Mouse (Mus musculus) heart, embryonic 14.5 days (tissue): ENCODE results near the gene Acot4. TPM values are rescaled to one million over a fixed set of nuclear protein-coding genes. Genes with fewer than 3 reads are reported as not detected.
"Not testable (repeated sequence)": the region's sequence is repeated elsewhere in the genome, so short reads cannot be mapped to it uniquely, and the experiment has no call there.

Experiments
- ATAC-seq: fragments of 200-750 bp; cut with Nextera tagmentation; 2 replicates; pipeline ENCODE4 v1.8.0; 2017; ENCODE audit warnings: low read depth, moderate TSS enrichment; ENCODE audit not compliant: insufficient number of reproducible peaks, insufficient read depth, low FRiP score
- H3K27ac ChIP-seq, 2 experiments: fragments of 200-500 bp in 1 of 2; fragments of 300-500 bp in 1 of 2; sonication (generic) in 1 of 2; replicated peaks in 1 of 2; 2 replicates each; pipeline ENCODE4 v1.5.1; 2012 to 2014; ENCODE audit warnings: low read depth in 2 of 2, low read length in 2 of 2, control low read depth in 1 of 2, mild to moderate bottlenecking in 1 of 2, mixed read lengths in 1 of 2; ENCODE audit not compliant: control insufficient read depth in 1 of 2, insufficient read depth in 1 of 2
- H3K27me3 ChIP-seq: fragments of 300-500 bp; sonication (generic); 2 replicates; pipeline ENCODE4 v1.6.1; 2014; ENCODE audit warnings: mild to moderate bottlenecking, low read length, control low read depth; ENCODE audit not compliant: control insufficient read depth, insufficient read depth
- H3K36me3 ChIP-seq: fragments of 300-500 bp; sonication (generic); 2 replicates; pipeline ENCODE4 v1.6.1; 2014; ENCODE audit warnings: mild to moderate bottlenecking, control low read depth, low read length, mixed read lengths; ENCODE audit not compliant: control insufficient read depth, insufficient read depth
- H3K4me1 ChIP-seq, 2 experiments: fragments of 200-500 bp in 1 of 2; fragments of 300-500 bp in 1 of 2; sonication (generic) in 1 of 2; 2 replicates each; pipeline ENCODE4 v1.6.1; 2012 to 2014; ENCODE audit warnings: low read length in 2 of 2, control low read depth in 1 of 2, mixed read lengths in 1 of 2; ENCODE audit not compliant: control insufficient read depth in 2 of 2, insufficient read depth in 2 of 2
- H3K4me2 ChIP-seq: fragments of 300-500 bp; sonication (generic); 2 replicates; pipeline ENCODE4 v1.6.1; 2014; ENCODE audit warnings: mild to moderate bottlenecking, low read length
- H3K4me3 ChIP-seq, 2 experiments: fragments of 200-500 bp in 1 of 2; fragments of 300-500 bp in 1 of 2; sonication (generic) in 1 of 2; 2 replicates each; pipeline ENCODE4 v1.5.1; 2012 to 2014; ENCODE audit warnings: low read length in 2 of 2, mild to moderate bottlenecking in 2 of 2, control low read depth in 1 of 2, low read depth in 1 of 2, moderate library complexity in 1 of 2; ENCODE audit not compliant: control insufficient read depth in 1 of 2, insufficient read depth in 1 of 2
- H3K9ac ChIP-seq: fragments of 300-500 bp; sonication (generic); 2 replicates; pipeline ENCODE4 v1.6.1; 2014; ENCODE audit warnings: mild to moderate bottlenecking, low read length
- H3K9me3 ChIP-seq: fragments of 300-500 bp; sonication (generic); 2 replicates; pipeline ENCODE4 v1.6.1; 2016; ENCODE audit warnings: low read length, control low read depth; ENCODE audit not compliant: control insufficient read depth
- WGBS: fragments of 180-500 bp; shearing (Covaris S2); extraction: QIAGEN DNeasy Blood & Tissue Kit; methylation state at CpG from one replicate; pipeline ENCODE4 v1.1.7; 2014; 5-methylcytosine and 5-hydroxymethylcytosine counted together
- polyA plus RNA-seq: library from polyadenylated mRNA; unstranded; fragments of >200 nt; fragmentation: Nextera tagmentation; extraction: Ambion mirVana; gene quantifications from 2 replicates; pipeline ENCODE4 v1.2.1, GENCODE M21; 2014

The Acot4 gene
- polyA plus RNA-seq, 1 experiment from 2014 or later, result 0.32 TPM

GRCm38 (mm10) chr12:84063228-84063627, 25.0 kb downstream of the Acot4 start:
- H3K27me3 ChIP-seq, result peaks cover 19% of the 10 kb centered on the region
- 0 out of 2 replicates have a peak, but pooled peaks cover 2% of the 10 kb centered on the region for H3K9me3 ChIP-seq
- no peaks in the 10 kb centered on the region for H3K36me3 ChIP-seq
- no peaks in the 10 kb centered on the region for H3K4me1 ChIP-seq
- H3K9ac ChIP-seq, result no peak overlapping the region
- H3K4me3 ChIP-seq, result no peak overlapping the region
- no peak for ATAC-seq
- WGBS, result 70% methylated on average over 5 of the region's 5 CpGs
- H3K27ac ChIP-seq, result no peak overlapping the region
- no peak overlapping the region for H3K4me2 ChIP-seq

GRCm38 (mm10) chr12:84063833-84064232, 25.7 kb downstream of the Acot4 start:
- no peak overlapping the region for H3K9ac ChIP-seq
- no peak overlapping the region for H3K4me2 ChIP-seq
- WGBS, result 68% methylated on average over 2 of the region's 2 CpGs
- H3K36me3 ChIP-seq, result no peaks in the 10 kb centered on the region
- no peaks in the 10 kb centered on the region for H3K4me1 ChIP-seq
- H3K9me3 ChIP-seq, result 0 out of 2 replicates have a peak, but pooled peaks cover 2% of the 10 kb centered on the region
- H3K27ac ChIP-seq, result no peak overlapping the region
- no peak for ATAC-seq
- peaks cover 25% of the 10 kb centered on the region for H3K27me3 ChIP-seq
- H3K4me3 ChIP-seq, result no peak overlapping the region

- Histone ChIP-seq H3K4me2 (no peak overlapping the region), H3K9ac (no peak overlapping the region), H3K27ac (no peak overlapping the region), H3K27me3 (peaks cover 26% of the 10 kb centered on the region), H3K36me3 (no peaks in the 10 kb centered on the region), H3K9me3 (0 out of 2 replicates have a peak, but pooled peaks cover 2% of the 10 kb centered on the region), H3K4me1 (no peaks in the 10 kb centered on the region), H3K4me3 (no peak overlapping the region)
- no peak for ATAC-seq
- WGBS, result 70% methylated on average over 8 of the region's 8 CpGs
These were observed 26.4 kb downstream of the Acot4 start for GRCm38 (mm10) chr12:84064621-84065020.

- ATAC-seq, result no peak
- Histone ChIP-seq H3K9ac (no peak overlapping the region), H3K36me3 (no peaks in the 10 kb centered on the region), H3K4me3 (no peak overlapping the region), H3K4me1 (no peaks in the 10 kb centered on the region), H3K9me3 (0 out of 2 replicates have a peak, but pooled peaks cover 2% of the 10 kb centered on the region), H3K27ac (no peak overlapping the region), H3K4me2 (no peak overlapping the region), H3K27me3 (peaks cover 30% of the 10 kb centered on the region)
- WGBS, result 81% methylated on average over 4 of the region's 4 CpGs
These were observed 29.6 kb downstream of the Acot4 start for GRCm38 (mm10) chr12:84067752-84068151.

GRCm38 (mm10) chr12:84068296-84068695, 30.1 kb downstream of the Acot4 start:
- no peak overlapping the region for H3K4me2 ChIP-seq
- 62% methylated on average over 8 of the region's 8 CpGs for WGBS
- no peaks in the 10 kb centered on the region for H3K36me3 ChIP-seq
- H3K9me3 ChIP-seq, result 0 out of 2 replicates have a peak, but pooled peaks cover under 1% of the 10 kb centered on the region
- H3K9ac ChIP-seq, result no peak overlapping the region
- no peak overlapping the region for H3K4me3 ChIP-seq
- H3K27ac ChIP-seq, result no peak overlapping the region
- no peak for ATAC-seq
- H3K27me3 ChIP-seq, result peaks cover 30% of the 10 kb centered on the region
- no peaks in the 10 kb centered on the region for H3K4me1 ChIP-seq

GRCm38 (mm10) chr12:84068986-84069385, 30.8 kb downstream of the Acot4 start, which contains the start of gene Acot5:
Gene Acot5, plus strand, starts transcription at chr12:84069325.
- H3K4me2 ChIP-seq, result peak within 1 kb of the TSS; percentile 76
- H3K27ac ChIP-seq, result no peak within 1 kb of the TSS
- H3K9me3 ChIP-seq, result no peaks in the 10 kb centered on the region
- no peak for ATAC-seq
- no peaks in the 10 kb centered on the region for H3K36me3 ChIP-seq
- no peaks in the 10 kb centered on the region for H3K4me1 ChIP-seq
- peak within 1 kb of the TSS; percentile 49 for H3K9ac ChIP-seq
- 46% methylated on average over 9 of the region's 9 CpGs for WGBS
- H3K4me3 ChIP-seq, result peak within 1 kb of the TSS; percentile 41 to 45
- H3K27me3 ChIP-seq, result peaks cover 30% of the 10 kb centered on the region

GRCm38 (mm10) chr12:84069582-84069981, 31.4 kb downstream of the Acot4 start:
- H3K27me3 ChIP-seq, result peaks cover 30% of the 10 kb centered on the region
- peak overlapping the region; percentile 49 for H3K9ac ChIP-seq
- peak overlapping the region; percentile 41 to 45 for H3K4me3 ChIP-seq
- H3K27ac ChIP-seq, H3K9me3 ChIP-seq, ATAC-seq, H3K4me1 ChIP-seq, H3K36me3 ChIP-seq: not testable (repeated sequence)
- WGBS, result 1% methylated on average over 38 of the region's 52 CpGs
- H3K4me2 ChIP-seq, result peak overlapping the region; percentile 76

GRCm38 (mm10) chr12:84071696-84072095, 33.5 kb downstream of the Acot4 start:
- Histone ChIP-seq H3K36me3 (no peaks in the 10 kb centered on the region), H3K9me3 (no peaks in the 10 kb centered on the region)

More at GRCm38 (mm10) chr12:84071696-84072095, 33.5 kb downstream of the Acot4 start:
- ATAC-seq, result no peak
- WGBS, result 83% methylated on average over 2 of the region's 2 CpGs
- no peak overlapping the region for H3K27ac ChIP-seq
- no peaks in the 10 kb centered on the region for H3K4me1 ChIP-seq
- H3K4me3 ChIP-seq, result no peak overlapping the region
- peaks cover 26% of the 10 kb centered on the region for H3K27me3 ChIP-seq
- no peak overlapping the region for H3K4me2 ChIP-seq
- H3K9ac ChIP-seq, result no peak overlapping the region
